Mouse (Mus musculus): ENCODE results near the gene Magohb.

GRCm38 (mm10) chr6:131316155-131317101, 23.4 kb upstream of the Magohb start:
- TF ChIP-seq CTCF (IDR thresholded peaks at IDR 0.05) (no peak), EP300 (IDR thresholded peaks at IDR 0.05) (no peak)

Data from lung, postnatal 0 days (tissue).